Comparison of ENCODE assay signal across 15 mouse cellular contexts in genomic region chr1:193151134-193151533, GRCm38 (mm10). TPM values are rescaled to one million over a fixed set of nuclear protein-coding genes. Genes with fewer than 3 reads are reported as not detected.
DNase-seq lines count a peak whose midpoint lies in the region; ATAC-seq and TF ChIP-seq lines count a peak whose summit lies in the region.
"Had no signal": no experiment of that assay in that cellular context is flagged by ENCODE, and none has a peak within 500 bp of the region (broad histone marks: within the 10 kb centered on the region; RNA-seq: fewer than 3 reads in every experiment).

No protein-coding gene starts in this region.

- TF ChIP-seq CTCF in forebrain, postnatal 0 days (IDR thresholded peaks at IDR 0.05; ENCODE audit: low read depth): no peak

- no peak overlapping the region for H3K9ac ChIP-seq in forebrain, postnatal 0 days
- H3K9ac ChIP-seq in forebrain, embryonic 12.5 days: no peak overlapping the region
- H3K9ac ChIP-seq in hindbrain, embryonic 16.5 days (ENCODE audit: low read depth, low read length): no peak overlapping the region
- H3K9ac ChIP-seq in hindbrain, embryonic 14.5 days: no peak overlapping the region
- no peak overlapping the region for H3K9ac ChIP-seq in midbrain, embryonic 14.5 days (replicated peaks; ENCODE audit: low read length)
- no peak overlapping the region for H3K9ac ChIP-seq in midbrain, embryonic 15.5 days
- no peak overlapping the region for H3K9ac ChIP-seq in limb, embryonic 15.5 days
- H3K9ac ChIP-seq: lung, embryonic 15.5 days had no signal

- no peak overlapping the region for H3K4me2 ChIP-seq in forebrain, postnatal 0 days (ENCODE audit: low read depth)
- H3K4me2 ChIP-seq in forebrain, embryonic 12.5 days: no peak overlapping the region
- no peak overlapping the region for H3K4me2 ChIP-seq in hindbrain, embryonic 16.5 days (ENCODE audit: low read length)
- H3K4me2 ChIP-seq in hindbrain, embryonic 14.5 days (replicated peaks): no peak overlapping the region
- no peak overlapping the region for H3K4me2 ChIP-seq in midbrain, embryonic 14.5 days (ENCODE audit: low read length)
- no peak overlapping the region for H3K4me2 ChIP-seq in midbrain, embryonic 15.5 days
- H3K4me2 ChIP-seq in limb, embryonic 15.5 days: no peak overlapping the region
- H3K4me2 ChIP-seq: lung, embryonic 15.5 days had no signal

- WGBS in forebrain, postnatal 0 days: 38% methylated on average over 7 of the region's 7 CpGs
- WGBS in forebrain, embryonic 12.5 days: 54% methylated on average over 7 of the region's 7 CpGs
- 43% methylated on average over 7 of the region's 7 CpGs for WGBS in hindbrain, embryonic 16.5 days
- 36% methylated on average over 7 of the region's 7 CpGs for WGBS in hindbrain, embryonic 14.5 days
- 39% methylated on average over 7 of the region's 7 CpGs for WGBS in midbrain, embryonic 14.5 days
- WGBS in midbrain, embryonic 15.5 days: 40% methylated on average over 7 of the region's 7 CpGs
- WGBS in limb, embryonic 15.5 days: 39% methylated on average over 7 of the region's 7 CpGs

- no peaks in the 10 kb centered on the region for H3K4me1 ChIP-seq in forebrain, postnatal 0 days (ENCODE audit: insufficient read depth)
- peaks cover 19% of the 10 kb centered on the region for H3K4me1 ChIP-seq in forebrain, embryonic 12.5 days
- H3K4me1 ChIP-seq in hindbrain, embryonic 16.5 days (ENCODE audit: control insufficient read depth, insufficient read depth, low read depth, low read length): peaks cover 2% of the 10 kb centered on the region
- H3K4me1 ChIP-seq in hindbrain, embryonic 14.5 days (replicated peaks; ENCODE audit: control insufficient read depth, insufficient read depth, low read length): no peaks in the 10 kb centered on the region
- H3K4me1 ChIP-seq in midbrain, embryonic 14.5 days (ENCODE audit: control insufficient read depth, insufficient read depth, low read length): 0 out of 2 replicates have a peak, but pooled peaks cover 7% of the 10 kb centered on the region
- peaks cover 7% of the 10 kb centered on the region for H3K4me1 ChIP-seq in midbrain, embryonic 15.5 days
- H3K4me1 ChIP-seq in limb, embryonic 15.5 days: peaks cover 23% of the 10 kb centered on the region

- peaks cover 28% of the 10 kb centered on the region for H3K27me3 ChIP-seq in forebrain, postnatal 0 days (ENCODE audit: insufficient read depth, low read length)
- H3K27me3 ChIP-seq in forebrain, embryonic 12.5 days: peaks cover 54% of the 10 kb centered on the region
- H3K27me3 ChIP-seq in hindbrain, embryonic 16.5 days (replicated peaks; ENCODE audit: control insufficient read depth, insufficient read depth, low read length): peaks cover 40% of the 10 kb centered on the region
- H3K27me3 ChIP-seq in hindbrain, embryonic 14.5 days (ENCODE audit: control insufficient read depth, insufficient read depth, low read length): peaks cover 38% of the 10 kb centered on the region
- H3K27me3 ChIP-seq in midbrain, embryonic 14.5 days (ENCODE audit: control insufficient read depth, insufficient read depth, low read length): peaks cover 27% of the 10 kb centered on the region
- peaks cover 37% of the 10 kb centered on the region for H3K27me3 ChIP-seq in midbrain, embryonic 15.5 days (replicated peaks)
- H3K27me3 ChIP-seq in limb, embryonic 15.5 days: peaks cover 22% of the 10 kb centered on the region

- H3K27ac ChIP-seq in forebrain, postnatal 0 days (ENCODE audit: low read depth, low read length): no peak overlapping the region
- no peak overlapping the region for H3K27ac ChIP-seq in forebrain, embryonic 12.5 days
- no peak overlapping the region for H3K27ac ChIP-seq in hindbrain, embryonic 16.5 days (ENCODE audit: low read depth, low read length)
- no peak overlapping the region for H3K27ac ChIP-seq in hindbrain, embryonic 14.5 days
- H3K27ac ChIP-seq in midbrain, embryonic 14.5 days (replicated peaks; ENCODE audit: low read depth, low read length): no peak overlapping the region
- no peak overlapping the region for H3K27ac ChIP-seq in midbrain, embryonic 15.5 days
- H3K27ac ChIP-seq in limb, embryonic 15.5 days: no peak overlapping the region
- H3K27ac ChIP-seq: lung, embryonic 15.5 days had no signal

- no peak overlapping the region for H3K4me3 ChIP-seq in forebrain, postnatal 0 days (ENCODE audit: low read depth, low read length)
- no peak overlapping the region for H3K4me3 ChIP-seq in forebrain, embryonic 12.5 days (replicated peaks)
- H3K4me3 ChIP-seq in hindbrain, embryonic 16.5 days (ENCODE audit: low read length): no peak overlapping the region
- H3K4me3 ChIP-seq in hindbrain, embryonic 14.5 days (replicated peaks; ENCODE audit: low read length): no peak overlapping the region
- no peak overlapping the region for H3K4me3 ChIP-seq in midbrain, embryonic 14.5 days (replicated peaks; ENCODE audit: low read depth, low read length)
- no peak overlapping the region for H3K4me3 ChIP-seq in midbrain, embryonic 15.5 days
- H3K4me3 ChIP-seq in limb, embryonic 15.5 days: no peak overlapping the region
- H3K4me3 ChIP-seq: lung, embryonic 15.5 days; megakaryocyte, embryonic 14.5 days had no signal

- H3K36me3 ChIP-seq in forebrain, postnatal 0 days (ENCODE audit: insufficient read depth): no peaks in the 10 kb centered on the region
- no peaks in the 10 kb centered on the region for H3K36me3 ChIP-seq in forebrain, embryonic 12.5 days (replicated peaks)
- H3K36me3 ChIP-seq in hindbrain, embryonic 16.5 days (ENCODE audit: control insufficient read depth, insufficient read depth, low read length): no peaks in the 10 kb centered on the region
- no peaks in the 10 kb centered on the region for H3K36me3 ChIP-seq in hindbrain, embryonic 14.5 days (replicated peaks; ENCODE audit: control insufficient read depth, insufficient read depth)
- H3K36me3 ChIP-seq in midbrain, embryonic 14.5 days (ENCODE audit: control insufficient read depth, insufficient read depth, low read length): no peaks in the 10 kb centered on the region
- no peaks in the 10 kb centered on the region for H3K36me3 ChIP-seq in midbrain, embryonic 15.5 days (replicated peaks)
- H3K36me3 ChIP-seq in limb, embryonic 15.5 days: no peaks in the 10 kb centered on the region
- H3K36me3 ChIP-seq: lung, embryonic 15.5 days had no signal

- H3K9me3 ChIP-seq in forebrain, postnatal 0 days (ENCODE audit: low read length): no peaks in the 10 kb centered on the region
- H3K9me3 ChIP-seq in forebrain, embryonic 12.5 days: no peaks in the 10 kb centered on the region
- no peaks in the 10 kb centered on the region for H3K9me3 ChIP-seq in hindbrain, embryonic 16.5 days (ENCODE audit: control insufficient read depth, low read length)
- no peaks in the 10 kb centered on the region for H3K9me3 ChIP-seq in hindbrain, embryonic 14.5 days (ENCODE audit: control insufficient read depth, low read length)
- H3K9me3 ChIP-seq in midbrain, embryonic 14.5 days (ENCODE audit: control insufficient read depth, low read length): no peaks in the 10 kb centered on the region
- H3K9me3 ChIP-seq in midbrain, embryonic 15.5 days: no peaks in the 10 kb centered on the region
- no peaks in the 10 kb centered on the region for H3K9me3 ChIP-seq in limb, embryonic 15.5 days
- H3K9me3 ChIP-seq: lung, embryonic 15.5 days had no signal

- ATAC-seq in forebrain, postnatal 0 days: peak; percentile 61
- ATAC-seq in forebrain, embryonic 12.5 days (ENCODE audit: low FRiP score): no peak
- ATAC-seq in hindbrain, embryonic 16.5 days: peak; percentile 70
- ATAC-seq in hindbrain, embryonic 14.5 days (ENCODE audit: low FRiP score): no peak; the same call in 1 of the 2 replicates
- ATAC-seq in midbrain, embryonic 14.5 days (ENCODE audit: low FRiP score, low TSS enrichment): no peak
- ATAC-seq in midbrain, embryonic 15.5 days (replicated peaks): no peak
- 0 out of 2 replicates have a peak, but pooled peaks have one; percentile 10 for ATAC-seq in limb, embryonic 15.5 days (ENCODE audit: insufficient number of reproducible peaks, low FRiP score, low TSS enrichment, low read depth)
- ATAC-seq: activated CD4-positive, CD25-positive, alpha-beta regulatory T cell, adult 4 months had no signal

- peak; percentile 21 for DNase-seq in forebrain, postnatal 0 days
- no peak for DNase-seq in hindbrain, embryonic 14.5 days (ENCODE audit: low spot score)
- DNase-seq in midbrain, embryonic 14.5 days: peak; percentile 5
- no peak for DNase-seq in adrenal gland, adult 2 months
- DNase-seq: cerebellum, adult 11 months; kidney, adult 11 months; kidney, postnatal 14 days; liver had no signal

RNA-seq across cellular contexts. Expression of gene Irf6, which starts 1.8 kb away (rescaled TPM):
- total RNA-seq in forebrain, postnatal 0 days (2014; rRNA removed): 0.33 and 0.62 TPM in 2 replicates
- 0.29 and 0.48 TPM in 2 replicates for polyA plus RNA-seq in forebrain, postnatal 0 days (2015; fragmentation: Nextera tagmentation; extraction: Ambion mirVana)
- polyA plus RNA-seq in forebrain, embryonic 12.5 days (2016; fragmentation: Nextera tagmentation; extraction: Ambion mirVana): 1.6 and 2.0 TPM in 2 replicates
- 0.58 and 0.80 TPM in 2 replicates for polyA plus RNA-seq in hindbrain, embryonic 16.5 days (2015; fragmentation: Nextera tagmentation; extraction: Ambion mirVana)
- 0.63 and 1.0 TPM in 2 replicates for polyA plus RNA-seq in hindbrain, embryonic 14.5 days (2014; fragmentation: Nextera tagmentation; extraction: Ambion mirVana)
- polyA plus RNA-seq in midbrain, embryonic 14.5 days (2014; fragmentation: Nextera tagmentation; extraction: Ambion mirVana): 0.53 and 0.92 TPM in 2 replicates
- 0.74 and 0.81 TPM in 2 replicates for polyA plus RNA-seq in midbrain, embryonic 15.5 days (2015; fragmentation: Nextera tagmentation; extraction: Ambion mirVana)
- polyA plus RNA-seq in limb, embryonic 15.5 days (2015; fragmentation: Nextera tagmentation; extraction: Ambion mirVana): 50.1 and 56.9 TPM in 2 replicates
- total RNA-seq in adrenal gland, adult 2 months (2021): under 1 TPM; 0.31 to 0.49 TPM
- polyA plus RNA-seq in adrenal gland, adult 2 months (2012; rRNA removed): 0.09 and 0.51 TPM in 2 replicates

RNA-seq across cellular contexts. Expression of gene A130010J15Rik, which starts 16.7 kb away (rescaled TPM):
- 16.2 and 18.2 TPM in 2 replicates for total RNA-seq in forebrain, postnatal 0 days (2014; rRNA removed)
- 9.6 and 10.8 TPM in 2 replicates for polyA plus RNA-seq in forebrain, postnatal 0 days (2015; fragmentation: Nextera tagmentation; extraction: Ambion mirVana)
- polyA plus RNA-seq in forebrain, embryonic 12.5 days (2016; fragmentation: Nextera tagmentation; extraction: Ambion mirVana): 15.1 and 16.0 TPM in 2 replicates
- polyA plus RNA-seq in hindbrain, embryonic 16.5 days (2015; fragmentation: Nextera tagmentation; extraction: Ambion mirVana): 10.0 and 11.2 TPM in 2 replicates
- 11.1 and 11.4 TPM in 2 replicates for polyA plus RNA-seq in hindbrain, embryonic 14.5 days (2014; fragmentation: Nextera tagmentation; extraction: Ambion mirVana)
- polyA plus RNA-seq in midbrain, embryonic 14.5 days (2014; fragmentation: Nextera tagmentation; extraction: Ambion mirVana): 10.4 and 15.4 TPM in 2 replicates
- 11.4 and 12.8 TPM in 2 replicates for polyA plus RNA-seq in midbrain, embryonic 15.5 days (2015; fragmentation: Nextera tagmentation; extraction: Ambion mirVana)
- 16.5 and 18.1 TPM in 2 replicates for polyA plus RNA-seq in limb, embryonic 15.5 days (2015; fragmentation: Nextera tagmentation; extraction: Ambion mirVana)
- 1 to 10 TPM; 1.4 to 3.2 TPM for total RNA-seq in adrenal gland, adult 2 months (2021)
- polyA plus RNA-seq in adrenal gland, adult 2 months (2012; rRNA removed): 1.8 and 2.1 TPM in 2 replicates

RNA-seq across cellular contexts. Expression of gene Diexf, which starts 21.1 kb away (rescaled TPM):
- 11.4 and 18.6 TPM in 2 replicates for total RNA-seq in forebrain, postnatal 0 days (2014; rRNA removed)
- 4.0 and 6.2 TPM in 2 replicates for polyA plus RNA-seq in forebrain, postnatal 0 days (2015; fragmentation: Nextera tagmentation; extraction: Ambion mirVana)
- polyA plus RNA-seq in forebrain, embryonic 12.5 days (2016; fragmentation: Nextera tagmentation; extraction: Ambion mirVana): 9.5 and 9.7 TPM in 2 replicates
- polyA plus RNA-seq in hindbrain, embryonic 16.5 days (2015; fragmentation: Nextera tagmentation; extraction: Ambion mirVana): 6.9 and 7.4 TPM in 2 replicates
- 8.0 and 8.4 TPM in 2 replicates for polyA plus RNA-seq in hindbrain, embryonic 14.5 days (2014; fragmentation: Nextera tagmentation; extraction: Ambion mirVana)
- 7.5 and 10.0 TPM in 2 replicates for polyA plus RNA-seq in midbrain, embryonic 14.5 days (2014; fragmentation: Nextera tagmentation; extraction: Ambion mirVana)
- 9.0 and 9.8 TPM in 2 replicates for polyA plus RNA-seq in midbrain, embryonic 15.5 days (2015; fragmentation: Nextera tagmentation; extraction: Ambion mirVana)
- 7.3 and 10.3 TPM in 2 replicates for polyA plus RNA-seq in limb, embryonic 15.5 days (2015; fragmentation: Nextera tagmentation; extraction: Ambion mirVana)
- total RNA-seq in adrenal gland, adult 2 months (2021): 10 to 100 TPM; 11.1 to 19.0 TPM
- polyA plus RNA-seq in adrenal gland, adult 2 months (2012; rRNA removed): 10.6 and 12.9 TPM in 2 replicates

RNA-seq across cellular contexts. Expression of gene Traf3ip3, which starts 50.4 kb away (rescaled TPM):
- total RNA-seq in forebrain, postnatal 0 days (2014; rRNA removed): 0.69 and 1.8 TPM in 2 replicates
- polyA plus RNA-seq in forebrain, postnatal 0 days (2015; fragmentation: Nextera tagmentation; extraction: Ambion mirVana): 1.6 and 2.1 TPM in 2 replicates
- 0.31 and 1.0 TPM in 2 replicates for polyA plus RNA-seq in forebrain, embryonic 12.5 days (2016; fragmentation: Nextera tagmentation; extraction: Ambion mirVana)
- 1.9 and 4.0 TPM in 2 replicates for polyA plus RNA-seq in hindbrain, embryonic 16.5 days (2015; fragmentation: Nextera tagmentation; extraction: Ambion mirVana)
- polyA plus RNA-seq in hindbrain, embryonic 14.5 days (2014; fragmentation: Nextera tagmentation; extraction: Ambion mirVana): 2.1 TPM in 2 replicates
- 0.32 and 1.4 TPM in 2 replicates for polyA plus RNA-seq in midbrain, embryonic 14.5 days (2014; fragmentation: Nextera tagmentation; extraction: Ambion mirVana)
- 0.85 and 1.6 TPM in 2 replicates for polyA plus RNA-seq in midbrain, embryonic 15.5 days (2015; fragmentation: Nextera tagmentation; extraction: Ambion mirVana)
- polyA plus RNA-seq in limb, embryonic 15.5 days (2015; fragmentation: Nextera tagmentation; extraction: Ambion mirVana): 16.3 and 44.2 TPM in 2 replicates
- total RNA-seq in adrenal gland, adult 2 months (2021): 1 to 10 TPM; 1.1 to 3.3 TPM
- 0.15 and 0.75 TPM in 2 replicates for polyA plus RNA-seq in adrenal gland, adult 2 months (2012; rRNA removed)

RNA-seq across cellular contexts. Expression of gene Lamb3, which starts 56.4 kb away (rescaled TPM):
- 1.5 and 3.6 TPM in 2 replicates for total RNA-seq in forebrain, postnatal 0 days (2014; rRNA removed)
- polyA plus RNA-seq in forebrain, postnatal 0 days (2015; fragmentation: Nextera tagmentation; extraction: Ambion mirVana): 0.98 and 1.1 TPM in 2 replicates
- 0.31 and 0.77 TPM in 2 replicates for polyA plus RNA-seq in forebrain, embryonic 12.5 days (2016; fragmentation: Nextera tagmentation; extraction: Ambion mirVana)
- polyA plus RNA-seq in hindbrain, embryonic 16.5 days (2015; fragmentation: Nextera tagmentation; extraction: Ambion mirVana): 0.29 and 0.56 TPM in 2 replicates
- 0.18 and 0.31 TPM in 2 replicates for polyA plus RNA-seq in hindbrain, embryonic 14.5 days (2014; fragmentation: Nextera tagmentation; extraction: Ambion mirVana)
- 0.15 and 0.30 TPM in 2 replicates for polyA plus RNA-seq in midbrain, embryonic 14.5 days (2014; fragmentation: Nextera tagmentation; extraction: Ambion mirVana)
- 0.54 and 1.1 TPM in 2 replicates for polyA plus RNA-seq in midbrain, embryonic 15.5 days (2015; fragmentation: Nextera tagmentation; extraction: Ambion mirVana)
- 8.6 and 11.1 TPM in 2 replicates for polyA plus RNA-seq in limb, embryonic 15.5 days (2015; fragmentation: Nextera tagmentation; extraction: Ambion mirVana)
- total RNA-seq in adrenal gland, adult 2 months (2021): 1 to 10 TPM in 1 of 2 experiments, under 1 TPM in 1; 0.69 to 2.3 TPM
- polyA plus RNA-seq in adrenal gland, adult 2 months (2012; rRNA removed): 0.30 and 0.31 TPM in 2 replicates

Comparison
In these comparisons a context has a peak if more than half of its experiments do, and no peak if none do; other contexts are left out.
1. ATAC-seq: peak in forebrain, postnatal 0 days (single experiment), hindbrain, embryonic 16.5 days (single experiment) and limb, embryonic 15.5 days (single experiment); none in forebrain, embryonic 12.5 days (single experiment), hindbrain, embryonic 14.5 days (single experiment), midbrain, embryonic 14.5 days (single experiment) and midbrain, embryonic 15.5 days (single experiment).
2. DNase-seq: peak in forebrain, postnatal 0 days (single experiment) and midbrain, embryonic 14.5 days (single experiment); none in hindbrain, embryonic 14.5 days (single experiment) and adrenal gland, adult 2 months (single experiment).
3. RNA of gene Irf6, which starts 1.8 kb away (polyA plus RNA-seq): 50.1 to 56.9 TPM in limb, embryonic 15.5 days; 1.6 to 2.0 TPM in forebrain, embryonic 12.5 days, 0.63 to 1.0 TPM in hindbrain, embryonic 14.5 days, 0.53 to 0.92 TPM in midbrain, embryonic 14.5 days, 0.74 to 0.81 TPM in midbrain, embryonic 15.5 days, 0.58 to 0.80 TPM in hindbrain, embryonic 16.5 days, 0.09 to 0.51 TPM in adrenal gland, adult 2 months and 0.29 to 0.48 TPM in forebrain, postnatal 0 days; every median in the first group is over 10 times any median in the second.